Mouse (Mus musculus): ENCODE results near the gene Ms4a12.

DNA sequence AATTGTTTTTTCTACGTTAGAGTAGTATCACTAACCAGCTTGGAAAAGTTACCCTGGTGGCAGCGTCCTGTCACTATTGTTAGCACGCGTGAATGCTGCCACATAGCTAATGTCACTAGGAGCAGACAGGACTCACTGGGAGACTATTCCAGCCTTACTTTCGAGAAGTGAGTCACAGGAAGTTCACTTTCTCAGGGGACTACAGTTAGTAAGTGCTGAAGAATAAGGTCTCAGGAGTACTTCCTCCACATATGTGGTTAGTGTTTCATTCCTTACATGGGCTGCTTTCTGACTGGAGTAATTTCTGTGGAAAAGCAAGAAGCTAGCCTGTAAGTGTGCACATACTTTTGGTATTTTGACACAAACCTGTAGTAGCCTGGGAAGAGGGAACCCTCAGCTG lies 2.0 kb upstream of the Ms4a12 start:
- TF ChIP-seq CTCF (IDR thresholded peaks at IDR 0.05; ENCODE audit: low read depth) (no peak), EP300 (IDR thresholded peaks at IDR 0.05; ENCODE audit: low read depth) (no peak)
